Comparison of ENCODE assay signal across 22 mouse cellular contexts in the genomic region with DNA sequence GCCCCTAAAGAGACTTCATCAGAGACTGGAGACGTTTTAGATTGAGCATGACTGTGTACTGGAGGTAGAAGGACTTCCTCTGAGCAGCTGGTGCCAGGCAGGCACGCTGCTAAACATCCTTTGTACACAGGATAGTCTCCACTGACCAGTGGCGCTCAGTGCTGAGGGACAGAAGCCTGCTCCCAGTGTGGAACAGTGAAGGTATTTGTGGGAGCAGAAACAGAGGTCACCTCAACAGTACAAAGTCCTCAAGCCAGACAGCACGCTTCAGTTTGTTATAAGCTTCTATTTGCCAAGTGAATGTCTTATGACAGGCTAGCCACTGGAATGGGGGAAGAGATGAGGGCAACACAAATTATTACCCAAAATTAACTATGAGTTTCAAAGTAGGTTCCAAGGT.
"Had no signal": no experiment of that assay in that cellular context is flagged by ENCODE, and none has a peak within 500 bp of the region (broad histone marks: within the 10 kb centered on the region; RNA-seq: fewer than 3 reads in every experiment).

No protein-coding gene starts in this region.

- H3K27ac ChIP-seq: hindbrain, postnatal 0 days; limb, embryonic 12.5 days; limb, embryonic 15.5 days; liver, embryonic 14.5 days; lung, embryonic 15.5 days; midbrain, embryonic 10.5 days; midbrain, embryonic 13.5 days; neural tube, embryonic 13.5 days; stomach, embryonic 15.5 days had no signal

- H3K9ac ChIP-seq: limb, embryonic 12.5 days; limb, embryonic 15.5 days; liver, embryonic 14.5 days; lung, embryonic 15.5 days; midbrain, embryonic 13.5 days; neural tube, embryonic 13.5 days; stomach, embryonic 15.5 days had no signal

- H3K9me3 ChIP-seq: limb, embryonic 12.5 days; limb, embryonic 15.5 days; lung, embryonic 15.5 days; megakaryocyte, embryonic 14.5 days; midbrain, embryonic 10.5 days; neural tube, embryonic 13.5 days; stomach, embryonic 15.5 days had no signal

- H3K4me3 ChIP-seq: limb, embryonic 12.5 days; limb, embryonic 15.5 days; lung, embryonic 15.5 days; megakaryocyte, embryonic 14.5 days; midbrain, embryonic 10.5 days; midbrain, embryonic 13.5 days; myocyte; neural tube, embryonic 13.5 days; stomach, embryonic 15.5 days had no signal

- H3K4me1 ChIP-seq: lung, embryonic 15.5 days; megakaryocyte, embryonic 14.5 days; stomach, embryonic 15.5 days had no signal

- H3K36me3 ChIP-seq: limb, embryonic 12.5 days; limb, embryonic 15.5 days; lung, embryonic 15.5 days; midbrain, embryonic 10.5 days; midbrain, embryonic 13.5 days; neural tube, embryonic 13.5 days; stomach, embryonic 15.5 days had no signal

- H3K4me2 ChIP-seq: limb, embryonic 12.5 days; limb, embryonic 15.5 days; lung, embryonic 15.5 days; midbrain, embryonic 13.5 days; neural tube, embryonic 13.5 days; stomach, embryonic 15.5 days had no signal

- H3K27me3 ChIP-seq: limb, embryonic 12.5 days; limb, embryonic 15.5 days; lung, embryonic 15.5 days; megakaryocyte, embryonic 14.5 days; neural tube, embryonic 13.5 days; stomach, embryonic 15.5 days had no signal

- ATAC-seq: hindbrain, postnatal 0 days; inflammation-experienced regulatory T-cells, adult 6 months; intestine, embryonic 16.5 days; midbrain, embryonic 13.5 days; midbrain, embryonic 16.5 days had no signal

- DNase-seq: left cerebral cortex, postnatal 4 days; lung, adult 18-20 months; lung, postnatal 10 days; lung, postnatal 36 days; retina, postnatal 1 day; right cerebral cortex, postnatal 25 days; spleen, adult 18-20 months; thymus, postnatal 25 days had no signal
